Comparison of ENCODE assay signal across 8 mouse cellular contexts in the genomic region with DNA sequence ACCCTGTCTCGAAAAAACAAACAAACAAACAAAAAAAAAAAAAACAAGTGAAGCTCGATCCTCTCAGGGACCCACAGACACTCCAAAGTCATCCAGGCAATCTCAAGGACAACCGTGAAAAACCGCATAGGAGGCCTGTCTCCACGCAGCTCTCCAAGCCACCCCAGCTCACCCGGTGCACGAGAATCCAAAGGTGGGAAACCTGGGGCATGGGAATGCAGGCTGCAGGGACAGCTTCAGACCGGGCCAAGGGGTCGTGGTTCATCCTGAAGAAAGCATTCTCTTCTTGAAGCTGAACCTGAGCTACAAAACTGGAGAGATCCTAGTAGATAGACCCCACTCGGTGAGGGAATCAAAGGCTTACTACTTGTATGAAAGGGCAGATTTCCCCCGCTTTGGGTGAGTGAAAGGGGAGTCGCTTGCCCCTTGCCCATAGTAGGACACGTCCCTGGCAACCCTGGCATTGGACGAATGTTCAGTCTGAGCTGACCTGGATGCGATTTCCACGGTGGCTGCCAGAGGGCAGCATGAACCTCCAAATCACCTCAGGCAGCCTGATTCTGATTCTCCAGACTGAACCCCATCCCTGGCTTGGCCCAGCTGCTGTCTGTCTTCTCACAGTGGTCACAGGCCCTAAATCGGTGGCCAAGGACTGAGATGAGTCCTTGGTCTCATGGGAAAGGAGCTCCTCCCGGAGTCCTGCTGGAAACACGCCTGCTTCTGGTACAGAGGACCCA. TPM values are rescaled to one million over a fixed set of nuclear protein-coding genes. Genes with fewer than 3 reads are reported as not detected.
DNase-seq lines count a peak whose midpoint lies in the region; ATAC-seq lines count a peak whose summit lies in the region.
"Had no signal": no experiment of that assay in that cellular context is flagged by ENCODE, and none has a peak within 500 bp of the region (broad histone marks: within the 10 kb centered on the region; RNA-seq: fewer than 3 reads in every experiment).

No protein-coding gene starts in this region.

- H3K4me2 ChIP-seq in hindbrain, embryonic 11.5 days (replicated peaks; ENCODE audit: low read depth, low read length) = no peak overlapping the region
- H3K4me2 ChIP-seq in limb, embryonic 12.5 days = no peak overlapping the region
- H3K4me2 ChIP-seq: lung, embryonic 15.5 days had no signal

- no peak overlapping the region for H3K9ac ChIP-seq in hindbrain, embryonic 11.5 days (ENCODE audit: low read depth, low read length)
- H3K9ac ChIP-seq in limb, embryonic 12.5 days (replicated peaks) = no peak overlapping the region
- H3K9ac ChIP-seq: lung, embryonic 15.5 days had no signal

- H3K4me3 ChIP-seq in hindbrain, embryonic 11.5 days (ENCODE audit: low read depth, low read length) = no peak overlapping the region
- no peak overlapping the region for H3K4me3 ChIP-seq in limb, embryonic 12.5 days (replicated peaks)
- H3K4me3 ChIP-seq: lung, embryonic 15.5 days had no signal

- DNase-seq in left cerebral cortex, adult 18-20 months (ENCODE audit: low spot score in 2 of 2) = peak; percentile 42 to 66
- no peak for DNase-seq in left cerebral cortex, adult 11 months (ENCODE audit: low spot score)
- DNase-seq in MN1 (ENCODE audit: low spot score) = peak; percentile 74
- peak; percentile 81 to 84 for DNase-seq in cerebellum, postnatal 14 days
- peak; percentile 57 for DNase-seq in hindbrain, embryonic 11.5 days (ENCODE audit: low spot score)
- peak; percentile 46 for DNase-seq in right cerebral cortex, adult 18-20 months

- H3K9me3 ChIP-seq in hindbrain, embryonic 11.5 days (ENCODE audit: control insufficient read depth, low read length) = no peaks in the 10 kb centered on the region
- no peaks in the 10 kb centered on the region for H3K9me3 ChIP-seq in limb, embryonic 12.5 days
- H3K9me3 ChIP-seq: lung, embryonic 15.5 days had no signal

- H3K4me1 ChIP-seq in hindbrain, embryonic 11.5 days (replicated peaks; ENCODE audit: control insufficient read depth, insufficient read depth, low read length) = peaks cover 3% of the 10 kb centered on the region
- peaks cover 25% of the 10 kb centered on the region for H3K4me1 ChIP-seq in limb, embryonic 12.5 days (replicated peaks)

- ATAC-seq in hindbrain, embryonic 11.5 days (ENCODE audit: low FRiP score) = no peak
- ATAC-seq in limb, embryonic 12.5 days (ENCODE audit: insufficient number of reproducible peaks, insufficient read depth, low FRiP score, low TSS enrichment, low read depth) = no peak

- 54% methylated on average over 19 of the region's 19 CpGs for WGBS in hindbrain, embryonic 11.5 days
- 53% methylated on average over 19 of the region's 19 CpGs for WGBS in limb, embryonic 12.5 days

- H3K27ac ChIP-seq in hindbrain, embryonic 11.5 days (ENCODE audit: low read depth, low read length) = no peak overlapping the region
- 0 out of 2 replicates have a peak overlapping the region, but pooled peaks have one; percentile 35 for H3K27ac ChIP-seq in limb, embryonic 12.5 days
- H3K27ac ChIP-seq: lung, embryonic 15.5 days had no signal

- no peaks in the 10 kb centered on the region for H3K36me3 ChIP-seq in hindbrain, embryonic 11.5 days (ENCODE audit: control insufficient read depth, insufficient read depth, low read length)
- peaks cover 15% of the 10 kb centered on the region; the same call in 1 of the 2 replicates for H3K36me3 ChIP-seq in limb, embryonic 12.5 days

- H3K27me3 ChIP-seq in hindbrain, embryonic 11.5 days (ENCODE audit: control insufficient read depth, insufficient read depth, low read length) = peaks cover 20% of the 10 kb centered on the region
- H3K27me3 ChIP-seq in limb, embryonic 12.5 days = peaks cover 35% of the 10 kb centered on the region

RNA-seq across cellular contexts. Expression of a gene that starts 18.7 kb away (rescaled TPM):
- 10 to 100 TPM; 21.8 to 22.6 TPM for total RNA-seq in left cerebral cortex, adult 18-20 months (2021)
- polyA plus RNA-seq in hindbrain, embryonic 11.5 days (2014; fragmentation: Nextera tagmentation; extraction: Ambion mirVana) = 23.9 and 35.8 TPM in 2 replicates
- polyA plus RNA-seq in limb, embryonic 12.5 days (2016; fragmentation: Nextera tagmentation; extraction: Ambion mirVana) = 14.6 and 15.2 TPM in 2 replicates

RNA-seq across cellular contexts. Expression of a gene that starts 54.0 kb away (rescaled TPM):
- 100 to 1,000 TPM; 181 to 182 TPM for total RNA-seq in left cerebral cortex, adult 18-20 months (2021)
- 185 and 204 TPM in 2 replicates for polyA plus RNA-seq in hindbrain, embryonic 11.5 days (2014; fragmentation: Nextera tagmentation; extraction: Ambion mirVana)
- polyA plus RNA-seq in limb, embryonic 12.5 days (2016; fragmentation: Nextera tagmentation; extraction: Ambion mirVana) = 201 and 206 TPM in 2 replicates

RNA-seq across cellular contexts. Expression of a gene that starts 54.6 kb away (rescaled TPM):
- total RNA-seq in left cerebral cortex, adult 18-20 months (2021) = 100 to 1,000 TPM; 232 to 268 TPM
- polyA plus RNA-seq in hindbrain, embryonic 11.5 days (2014; fragmentation: Nextera tagmentation; extraction: Ambion mirVana) = 1,309 and 1,311 TPM in 2 replicates
- polyA plus RNA-seq in limb, embryonic 12.5 days (2016; fragmentation: Nextera tagmentation; extraction: Ambion mirVana) = 1,378 and 1,438 TPM in 2 replicates
